ENCODE assay signal across 18 mouse cellular contexts in genomic region chr3:29953269-29953668, GRCm38 (mm10).
DNase-seq lines count a peak whose midpoint lies in the region; ATAC-seq lines count a peak whose summit lies in the region.
"Had no signal": no experiment of that assay in that cellular context is flagged by ENCODE, and none has a peak within 500 bp of the region (broad histone marks: within the 10 kb centered on the region; RNA-seq: fewer than 3 reads in every experiment).

No protein-coding gene starts in this region.

- 53% methylated on average over 3 of the region's 3 CpGs for WGBS in embryonic facial prominence, embryonic 13.5 days
- WGBS in embryonic facial prominence, embryonic 10.5 days: 72% methylated on average over 3 of the region's 3 CpGs
- WGBS in embryonic facial prominence, embryonic 14.5 days: 50% methylated on average over 3 of the region's 3 CpGs

- no peak overlapping the region for H3K9ac ChIP-seq in embryonic facial prominence, embryonic 13.5 days
- H3K9ac ChIP-seq in embryonic facial prominence, embryonic 14.5 days (ENCODE audit: low read depth, low read length): no peak overlapping the region

- no peak overlapping the region for H3K4me2 ChIP-seq in embryonic facial prominence, embryonic 13.5 days
- H3K4me2 ChIP-seq in embryonic facial prominence, embryonic 14.5 days (ENCODE audit: low read depth, low read length): no peak overlapping the region
- H3K4me2 ChIP-seq: liver, embryonic 11.5 days had no signal

- peaks cover 7% of the 10 kb centered on the region for H3K4me1 ChIP-seq in embryonic facial prominence, embryonic 13.5 days
- no peaks in the 10 kb centered on the region for H3K4me1 ChIP-seq in embryonic facial prominence, embryonic 10.5 days
- no peaks in the 10 kb centered on the region; the same call in 1 of the 2 replicates for H3K4me1 ChIP-seq in embryonic facial prominence, embryonic 14.5 days (ENCODE audit: control insufficient read depth, insufficient read depth, low read length)

- no peaks in the 10 kb centered on the region for H3K9me3 ChIP-seq in embryonic facial prominence, embryonic 13.5 days
- no peaks in the 10 kb centered on the region for H3K9me3 ChIP-seq in embryonic facial prominence, embryonic 10.5 days
- no peaks in the 10 kb centered on the region for H3K9me3 ChIP-seq in embryonic facial prominence, embryonic 14.5 days (ENCODE audit: control insufficient read depth, low read length)

- no peaks in the 10 kb centered on the region for H3K36me3 ChIP-seq in embryonic facial prominence, embryonic 13.5 days
- peaks cover 52% of the 10 kb centered on the region for H3K36me3 ChIP-seq in embryonic facial prominence, embryonic 10.5 days (replicated peaks)
- no peaks in the 10 kb centered on the region for H3K36me3 ChIP-seq in embryonic facial prominence, embryonic 14.5 days (ENCODE audit: control insufficient read depth, insufficient read depth, low read length)

- H3K4me3 ChIP-seq in embryonic facial prominence, embryonic 13.5 days: no peak overlapping the region
- no peak overlapping the region for H3K4me3 ChIP-seq in embryonic facial prominence, embryonic 10.5 days
- no peak overlapping the region for H3K4me3 ChIP-seq in embryonic facial prominence, embryonic 14.5 days (ENCODE audit: low read depth, low read length)
- H3K4me3 ChIP-seq: gastrocnemius, adult 2 months had no signal

- no peak for DNase-seq in embryonic facial prominence, embryonic 10.5 days (ENCODE audit: low spot score)
- DNase-seq in 3T3-L1 (ENCODE audit: low read depth, low spot score): peak; percentile 84
- peak; percentile 82 for DNase-seq in embryonic facial prominence, embryonic 14.5 days (ENCODE audit: low spot score)
- DNase-seq in lung, postnatal 36 days: peak; percentile 53
- DNase-seq in adrenal gland, postnatal 36 days: no peak
- DNase-seq: cerebellum, adult 9-10 months; gastrocnemius, adult 2 months; heart, adult 18-20 months; left cerebral cortex, postnatal 4 days; midbrain, embryonic 14.5 days; right cerebral cortex, adult 18-20 months; thymus, adult 18-20 months had no signal

- H3K27me3 ChIP-seq in embryonic facial prominence, embryonic 13.5 days: no peaks in the 10 kb centered on the region
- no peaks in the 10 kb centered on the region for H3K27me3 ChIP-seq in embryonic facial prominence, embryonic 10.5 days (replicated peaks; ENCODE audit: low read depth, poor library complexity, severe bottlenecking)
- no peaks in the 10 kb centered on the region for H3K27me3 ChIP-seq in embryonic facial prominence, embryonic 14.5 days (replicated peaks; ENCODE audit: control insufficient read depth, insufficient read depth, low read length)
- H3K27me3 ChIP-seq: CH12.LX had no signal

- H3K27ac ChIP-seq in embryonic facial prominence, embryonic 13.5 days: peak overlapping the region; percentile 12; the same call in 1 of the 2 replicates
- H3K27ac ChIP-seq in embryonic facial prominence, embryonic 10.5 days (replicated peaks): no peak overlapping the region
- H3K27ac ChIP-seq in embryonic facial prominence, embryonic 14.5 days (replicated peaks; ENCODE audit: low read depth, low read length): no peak overlapping the region
- H3K27ac ChIP-seq: gastrocnemius, adult 2 months had no signal

- ATAC-seq in embryonic facial prominence, embryonic 13.5 days (ENCODE audit: insufficient number of reproducible peaks, insufficient read depth, low FRiP score, low TSS enrichment, low read depth): peak; percentile 59; the same call in 1 of the 2 replicates
- ATAC-seq in embryonic facial prominence, embryonic 14.5 days (ENCODE audit: low read depth): peak; percentile 60; the same call in 1 of the 2 replicates
- no peak for ATAC-seq in megakaryocyte progenitor cell, adult 5-6 weeks (replicated peaks; ENCODE audit: poor library complexity)
- ATAC-seq in inflammation-experienced regulatory T-cells, adult 6 months: no peak
- ATAC-seq: activated CD4-positive, CD25-positive, alpha-beta regulatory T cell, adult 4 months had no signal

Comparison
In these comparisons a context has a peak if more than half of its experiments do, and no peak if none do; other contexts are left out.
1. DNase-seq: peak in 3T3-L1 (single experiment), embryonic facial prominence, embryonic 14.5 days (single experiment) and lung, postnatal 36 days (single experiment); none in embryonic facial prominence, embryonic 10.5 days (single experiment) and adrenal gland, postnatal 36 days (0 of 2).
2. ATAC-seq: peak in embryonic facial prominence, embryonic 13.5 days (single experiment) and embryonic facial prominence, embryonic 14.5 days (single experiment); none in megakaryocyte progenitor cell, adult 5-6 weeks (single experiment) and inflammation-experienced regulatory T-cells, adult 6 months (single experiment).